Comparison of ENCODE assay signal across 8 mouse cellular contexts in the genomic region with DNA sequence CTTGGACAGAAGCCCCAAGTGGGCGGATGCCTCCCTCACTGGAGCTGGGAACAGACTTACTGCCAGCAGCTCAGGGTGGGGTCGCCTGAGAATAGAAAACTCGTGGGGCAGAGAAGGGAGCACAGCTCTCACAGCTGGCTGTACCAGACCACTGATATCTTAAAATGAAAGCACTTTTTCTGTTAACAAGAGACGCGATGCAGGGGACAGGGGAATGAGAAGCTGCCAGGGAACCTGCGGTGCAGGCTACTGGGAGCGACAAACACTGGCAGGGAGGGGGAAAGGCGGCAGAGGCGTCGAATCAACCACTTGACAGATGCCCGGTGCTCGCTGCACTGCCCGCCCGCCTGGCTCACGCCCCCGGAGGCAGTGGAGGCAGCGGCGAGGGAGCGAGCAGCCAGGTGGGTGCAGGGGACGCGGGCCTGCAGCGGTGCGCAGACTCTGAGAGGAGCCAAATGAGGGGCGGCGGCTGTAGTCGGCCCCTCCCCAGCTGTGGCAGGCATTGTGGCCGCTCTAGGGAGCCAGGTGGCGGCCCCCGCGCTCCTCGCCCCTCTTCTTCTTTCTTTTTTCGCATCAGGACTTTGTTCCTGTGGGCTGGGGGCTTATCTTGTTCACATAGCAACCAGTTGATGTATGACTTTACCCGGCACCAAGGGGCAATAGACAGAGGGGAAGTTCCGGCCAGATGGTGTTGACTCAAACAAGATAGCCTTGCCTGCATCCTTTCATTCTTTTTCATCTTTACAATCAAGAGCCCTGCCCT. TPM values are rescaled to one million over a fixed set of nuclear protein-coding genes. Genes with fewer than 3 reads are reported as not detected.
A peak's percentile ranks its signal among the peaks of the same experiment; 100 is the strongest.
DNase-seq lines count a peak whose midpoint lies in the region; ATAC-seq and TF ChIP-seq lines count a peak whose summit lies in the region.

No protein-coding gene starts in this region.

- no peaks in the 10 kb centered on the region for H3K4me1 ChIP-seq in lung, adult 2 months (ENCODE audit: control insufficient read depth, insufficient read depth, low read length)

- DNase-seq in gastrocnemius, postnatal 10 days = peak; percentile 31
- no peak for DNase-seq in gastrocnemius, postnatal 36 days
- DNase-seq in heart, postnatal 14 days = peak; percentile 60 to 65
- peak; percentile 67 to 83 for DNase-seq in kidney, postnatal 36 days
- DNase-seq in lung, adult 2 months = peak; percentile 63

- TF ChIP-seq CTCF in lung, adult 2 months (IDR thresholded peaks at IDR 0.05; ENCODE audit: insufficient read depth, low read length) = no peak

- peak overlapping the region; percentile 60 for H3K4me3 ChIP-seq in lung, adult 2 months (replicated peaks; ENCODE audit: extremely low read depth, low read depth, low read length)

- peak; percentile 70 for ATAC-seq in erythroblast, adult 5-6 weeks (replicated peaks; ENCODE audit: low FRiP score, poor library complexity, severe bottlenecking)
- ATAC-seq in neutrophil, adult 5-6 weeks (ENCODE audit: extremely low read depth, insufficient number of reproducible peaks, low FRiP score, poor library complexity, severe bottlenecking) = peak; percentile 33; the same call in 1 of the 2 replicates
- ATAC-seq in inflammation-experienced regulatory T-cells, adult 6 months = no peak

- no peak for TF ChIP-seq POLR2A in lung, adult 2 months (IDR thresholded peaks at IDR 0.05; ENCODE audit: borderline replicate concordance, extremely low read depth, low read depth, low read length)

- intact Hi-C loops in gastrocnemius, postnatal 36 days (cut with DNase I) = no loop called here
- intact Hi-C loops in heart, postnatal 14 days (cut with DNase I) = loop anchor here (2.0 kb wide), 1 partner anchor 52 kb away; no protein-coding TSS in a partner anchor

- WGBS in lung, adult 2 months = 1% methylated on average over 34 of the region's 34 CpGs

RNA-seq across cellular contexts. Expression of a gene that starts 9.8 kb away (rescaled TPM):
- total RNA-seq in gastrocnemius, postnatal 10 days (2021) = 1 to 10 TPM; 2.0 to 2.6 TPM
- 1 to 10 TPM; 2.5 to 3.6 TPM for total RNA-seq in gastrocnemius, postnatal 36 days (2021)
- not detected in 2 replicates for total RNA-seq in erythroblast, adult 5-6 weeks (2015; ENCODE audit: low replicate concordance)
- total RNA-seq in erythroblast, adult 5-6 weeks (2017; ENCODE audit: low replicate concordance) = not detected in 2 replicates
- 10 to 100 TPM; 22.7 to 29.9 TPM for total RNA-seq in heart, postnatal 14 days (2021)
- polyA plus RNA-seq in lung, adult 2 months (2012; rRNA removed) = 848 and 1,004 TPM in 2 replicates
- not detected in 2 replicates for total RNA-seq in neutrophil, adult 5-6 weeks (2017)
- polyA plus RNA-seq in inflammation-experienced regulatory T-cells, adult 6 months (2017; shearing (Covaris generic)) = not detected

RNA-seq across cellular contexts. Expression of a gene that starts 56.5 kb away (rescaled TPM):
- total RNA-seq in gastrocnemius, postnatal 10 days (2021) = not detected
- total RNA-seq in gastrocnemius, postnatal 36 days (2021) = not detected
- not detected in 2 replicates for total RNA-seq in erythroblast, adult 5-6 weeks (2015; ENCODE audit: low replicate concordance)
- not detected in 2 replicates for total RNA-seq in erythroblast, adult 5-6 weeks (2017; ENCODE audit: low replicate concordance)
- total RNA-seq in heart, postnatal 14 days (2021) = not detected
- polyA plus RNA-seq in lung, adult 2 months (2012; rRNA removed) = not detected in 2 replicates
- not detected in 2 replicates for total RNA-seq in neutrophil, adult 5-6 weeks (2017)
- not detected for polyA plus RNA-seq in inflammation-experienced regulatory T-cells, adult 6 months (2017; shearing (Covaris generic))

Comparison
In these comparisons a context has a peak if more than half of its experiments do, and no peak if none do; other contexts are left out.
1. DNase-seq: peak in gastrocnemius, postnatal 10 days (single experiment), heart, postnatal 14 days (2 of 2), kidney, postnatal 36 days (2 of 2) and lung, adult 2 months (single experiment); none in gastrocnemius, postnatal 36 days (0 of 2).
2. RNA of a gene that starts 9.8 kb away (total RNA-seq): 22.7 to 29.9 TPM in heart, postnatal 14 days; 2.5 to 3.6 TPM in gastrocnemius, postnatal 36 days, 2.0 to 2.6 TPM in gastrocnemius, postnatal 10 days, not detected in erythroblast, adult 5-6 weeks and not detected in neutrophil, adult 5-6 weeks; every median in the first group is over 4 times any median in the second.